Mouse (Mus musculus) erythroblast, embryonic 14.5 days (primary cell): Measurements from ENCODE around the gene Faf1.

Experiments used
- GATA1 ChIP-seq: IDR thresholded peaks from 2 replicates; pipeline ENCODE4 v1.6.1; 2012; ENCODE audit warnings: low read length, inconsistent platforms, mixed read lengths
- TAL1 ChIP-seq: IDR thresholded peaks from 3 replicates; pipeline ENCODE4 v1.6.1; 2012; ENCODE audit warnings: low read length, inconsistent platforms, mixed read lengths

DNA sequence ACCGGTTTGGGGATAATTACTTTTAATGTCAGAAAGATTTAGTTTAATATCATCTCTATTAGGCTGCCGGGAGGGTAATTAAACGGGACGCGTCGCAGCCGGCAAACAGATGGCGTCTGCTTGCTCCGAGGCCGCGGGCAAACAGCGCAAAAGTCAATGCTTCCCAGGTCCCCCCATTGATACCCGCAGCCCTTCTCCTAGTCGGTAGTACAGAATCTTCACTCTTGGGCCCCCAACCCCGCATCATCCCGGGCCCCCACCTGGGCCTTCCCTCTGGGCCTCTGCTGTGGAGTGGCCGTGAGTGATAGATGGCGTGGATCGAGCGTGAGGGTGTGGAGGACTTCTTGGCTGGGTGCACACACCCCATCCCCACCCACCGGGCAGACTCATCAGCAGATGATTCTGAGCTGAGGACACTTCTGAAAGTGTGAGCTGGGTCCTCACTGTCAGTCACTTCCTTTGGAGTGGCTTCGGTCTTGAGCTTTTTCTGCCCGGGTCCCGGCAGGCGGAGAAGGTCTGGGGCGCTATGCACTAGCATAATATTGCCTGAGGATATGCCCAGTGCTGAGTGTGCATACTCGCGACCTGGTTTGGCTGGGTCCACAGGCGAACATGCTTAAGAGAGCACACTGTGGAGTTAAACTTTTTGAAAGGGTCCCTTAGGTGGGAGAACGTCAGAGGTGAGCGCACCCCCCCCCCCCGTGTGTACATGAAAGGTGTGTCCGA lies 298.4 kb downstream of the Faf1 start:
- TF ChIP-seq GATA1 (no peak), TAL1 (no peak)
